Mouse (Mus musculus) kidney, postnatal 0 days (tissue): Measurements from ENCODE around the gene Phlpp1. TPM values are rescaled to one million over a fixed set of nuclear protein-coding genes. Genes with fewer than 3 reads are reported as not detected.
A peak's percentile ranks its signal among the peaks of the same experiment; 100 is the strongest.

Experiments used
- ATAC-seq: fragments of 200-750 bp; cut with Nextera tagmentation; replicated peaks from 2 replicates; pipeline ENCODE4 v1.8.0; 2017; ENCODE audit warnings: low read depth, moderate number of reproducible peaks, moderate TSS enrichment, moderate library complexity; ENCODE audit not compliant: low FRiP score
- DNase-seq: peaks from one replicate; pipeline ENCODE4 v3.0.0-alpha.2; 2016; ENCODE audit warnings: low spot score
- H3K27ac ChIP-seq: fragments of 300-500 bp; sonication (generic); 2 replicates; pipeline ENCODE4 v1.5.1; 2014; ENCODE audit warnings: mild to moderate bottlenecking
- H3K27me3 ChIP-seq: fragments of 300-500 bp; sonication (generic); 2 replicates; pipeline ENCODE4 v1.6.1; 2014; ENCODE audit warnings: low read length, mixed read lengths; ENCODE audit not compliant: insufficient read depth
- H3K36me3 ChIP-seq: fragments of 300-500 bp; sonication (generic); 2 replicates; pipeline ENCODE4 v1.6.1; 2014; ENCODE audit warnings: low read length, mixed read lengths; ENCODE audit not compliant: insufficient read depth
- H3K4me1 ChIP-seq: fragments of 300-500 bp; sonication (generic); replicated peaks from 2 replicates; pipeline ENCODE4 v1.6.1; 2014; ENCODE audit warnings: antibody characterized with exemption, low read length, mixed read lengths; ENCODE audit not compliant: insufficient read depth
- H3K4me2 ChIP-seq: fragments of 300-500 bp; sonication (generic); 2 replicates; pipeline ENCODE4 v1.6.1; 2014; ENCODE audit warnings: mild to moderate bottlenecking, low read length, moderate library complexity, mixed read lengths
- H3K4me3 ChIP-seq: fragments of 300-500 bp; sonication (generic); replicated peaks from 2 replicates; pipeline ENCODE4 v1.5.1; 2014; ENCODE audit warnings: low read depth, low read length
- H3K9ac ChIP-seq: fragments of 300-500 bp; sonication (generic); 2 replicates; pipeline ENCODE4 v1.6.1; 2014; ENCODE audit warnings: low read depth, low read length
- H3K9me3 ChIP-seq: fragments of 300-500 bp; sonication (generic); replicated peaks from 2 replicates; pipeline ENCODE4 v1.6.1; 2016; ENCODE audit warnings: low read length, inconsistent platforms, mixed read lengths
- CTCF ChIP-seq: IDR thresholded peaks from 2 replicates; pipeline ENCODE4 v1.5.1; 2016; ENCODE audit warnings: antibody characterized with exemption, low read depth, mild to moderate bottlenecking, moderate library complexity
- WGBS: fragments of 180-500 bp; shearing (Covaris S2); extraction: QIAGEN DNeasy Blood & Tissue Kit; methylation state at CpG from one replicate; pipeline ENCODE4 v1.1.7; 2014; 5-methylcytosine and 5-hydroxymethylcytosine counted together
- polyA plus RNA-seq: library from polyadenylated mRNA; unstranded; fragments of >200 nt; fragmentation: Nextera tagmentation; extraction: Ambion mirVana; gene quantifications from 2 replicates; pipeline ENCODE4 v1.2.1, GENCODE M21; 2015

Phlpp1 gene
- polyA plus RNA-seq, 1 experiment from 2014 or later, result 2.9 TPM

- no peak overlapping the region for H3K9ac ChIP-seq
- DNase-seq (no peak), ATAC-seq (no peak)
- H3K9me3 ChIP-seq, result no peaks in the 10 kb centered on the region
- H3K4me2 ChIP-seq, result no peak overlapping the region
- no peak overlapping the region for H3K4me3 ChIP-seq
- 31% methylated on average over 4 of the region's 4 CpGs for WGBS
- no peaks in the 10 kb centered on the region for H3K27me3 ChIP-seq
- H3K36me3 ChIP-seq, result no peaks in the 10 kb centered on the region
- no peak for TF ChIP-seq CTCF
- H3K4me1 ChIP-seq, result no peaks in the 10 kb centered on the region; the same call in 1 of the 2 replicates
- no peak overlapping the region for H3K27ac ChIP-seq
Measured at GRCm38 (mm10) chr1:106269337-106269736, 97.8 kb downstream of the Phlpp1 start.

GRCm38 (mm10) chr1:106272916-106273315 is 101.4 kb downstream of the Phlpp1 start:
- H3K27me3 ChIP-seq, result no peaks in the 10 kb centered on the region
- WGBS, result 68% methylated on average over 2 of the region's 2 CpGs
- TF ChIP-seq CTCF, result no peak
- DNase-seq, result no peak
- no peak overlapping the region for H3K4me2 ChIP-seq
- no peak for ATAC-seq
- no peaks in the 10 kb centered on the region; the same call in 1 of the 2 replicates for H3K4me1 ChIP-seq
- no peaks in the 10 kb centered on the region for H3K9me3 ChIP-seq
- H3K36me3 ChIP-seq, result no peaks in the 10 kb centered on the region
- no peak overlapping the region for H3K9ac ChIP-seq
- no peak overlapping the region for H3K4me3 ChIP-seq
- H3K27ac ChIP-seq, result no peak overlapping the region

- Histone ChIP-seq H3K27ac (no peak overlapping the region), H3K9ac (no peak overlapping the region), H3K4me2 (no peak overlapping the region), H3K4me3 (no peak overlapping the region), H3K9me3 (no peaks in the 10 kb centered on the region), H3K36me3 (no peaks in the 10 kb centered on the region), H3K27me3 (no peaks in the 10 kb centered on the region), H3K4me1 (no peaks in the 10 kb centered on the region; the same call in 1 of the 2 replicates)
- TF ChIP-seq CTCF, result no peak
- 60% methylated on average over 6 of the region's 6 CpGs for WGBS
- no peak for DNase-seq
- no peak for ATAC-seq
Measured at GRCm38 (mm10) chr1:106273801-106274200, 102.2 kb downstream of the Phlpp1 start.

- Histone ChIP-seq H3K4me2 (peak overlapping the region; percentile 39), H3K4me3 (no peak overlapping the region)
Measured at GRCm38 (mm10) chr1:106274561-106275001, 103.0 kb downstream of the Phlpp1 start.

GRCm38 (mm10) chr1:106275142-106275541 is 103.6 kb downstream of the Phlpp1 start:
- Histone ChIP-seq H3K4me3 (no peak overlapping the region), H3K9ac (no peak overlapping the region), H3K4me1 (no peaks in the 10 kb centered on the region; the same call in none of the 2 replicates), H3K36me3 (no peaks in the 10 kb centered on the region), H3K27me3 (no peaks in the 10 kb centered on the region), H3K4me2 (no peak overlapping the region), H3K9me3 (no peaks in the 10 kb centered on the region), H3K27ac (no peak overlapping the region)
- WGBS, result 92% methylated on average over 4 of the region's 4 CpGs
- no peak for ATAC-seq
- TF ChIP-seq CTCF, result no peak
- no peak for DNase-seq

More at GRCm38 (mm10) chr1:106274561-106275001, 103.0 kb downstream of the Phlpp1 start:
- WGBS, result 20% methylated on average over 10 of the region's 10 CpGs
- Histone ChIP-seq H3K4me1 (no peaks in the 10 kb centered on the region; the same call in none of the 2 replicates), H3K27ac (peak overlapping the region; percentile 57; the same call in 1 of the 2 replicates), H3K27me3 (no peaks in the 10 kb centered on the region), H3K9ac (no peak overlapping the region), H3K9me3 (no peaks in the 10 kb centered on the region), H3K36me3 (no peaks in the 10 kb centered on the region)
- no peak for TF ChIP-seq CTCF
- ATAC-seq, result peak; percentile 61
- DNase-seq, result peak; percentile 65

- H3K4me3 ChIP-seq, result no peak overlapping the region
- H3K36me3 ChIP-seq, result no peaks in the 10 kb centered on the region
- no peak for ATAC-seq
Measured at GRCm38 (mm10) chr1:106275731-106276130, 104.2 kb downstream of the Phlpp1 start.

GRCm38 (mm10) chr1:106276824-106277223 is 105.3 kb downstream of the Phlpp1 start:
- DNase-seq, result no peak
- H3K27me3 ChIP-seq, result no peaks in the 10 kb centered on the region
- ATAC-seq, result no peak
- H3K27ac ChIP-seq, result no peak overlapping the region
- no peak for TF ChIP-seq CTCF
- no peaks in the 10 kb centered on the region; the same call in none of the 2 replicates for H3K4me1 ChIP-seq
- H3K4me3 ChIP-seq, result no peak overlapping the region
- H3K9ac ChIP-seq, result no peak overlapping the region
- H3K4me2 ChIP-seq, result no peak overlapping the region
- H3K36me3 ChIP-seq, result no peaks in the 10 kb centered on the region
- 74% methylated on average over 1 of the region's 1 CpGs for WGBS
- no peaks in the 10 kb centered on the region for H3K9me3 ChIP-seq

More at GRCm38 (mm10) chr1:106275731-106276130, 104.2 kb downstream of the Phlpp1 start:
- Histone ChIP-seq H3K4me1 (no peaks in the 10 kb centered on the region; the same call in none of the 2 replicates), H3K9me3 (no peaks in the 10 kb centered on the region), H3K27me3 (no peaks in the 10 kb centered on the region), H3K4me2 (no peak overlapping the region), H3K27ac (no peak overlapping the region), H3K9ac (no peak overlapping the region)
- no peak for TF ChIP-seq CTCF
- DNase-seq, result no peak
- WGBS, result 79% methylated on average over 7 of the region's 7 CpGs
